Mouse (Mus musculus) 3T3-L1 (cell line): ENCODE results near the gene Pcbp2.

Experiments
- DNase-seq: peaks from one replicate; pipeline ENCODE4 v3.0.0-alpha.2; 2015; ENCODE audit warnings: low read depth, low spot score

Gene Pcbp2

GRCm38 (mm10) chr15:102463666-102464065 lies 6.7 kb upstream of the Pcbp2 start:
- DNase-seq = peak; percentile 70

- no peak for DNase-seq
Observed at GRCm38 (mm10) chr15:102468675-102469370, 1.5 kb upstream of the Pcbp2 start.

GRCm38 (mm10) chr15:102470605-102471294 lies 411 bp downstream of the Pcbp2 start:
- peak; percentile 74 for DNase-seq

GRCm38 (mm10) chr15:102471295-102471645 lies 931 bp downstream of the Pcbp2 start:
- no peak for DNase-seq

- no peak for DNase-seq
Observed at GRCm38 (mm10) chr15:102471727-102472126, 1.4 kb downstream of the Pcbp2 start.

- no peak for DNase-seq
Observed at GRCm38 (mm10) chr15:102473246-102473645, 2.9 kb downstream of the Pcbp2 start.

GRCm38 (mm10) chr15:102474520-102474919 lies 4.2 kb downstream of the Pcbp2 start:
- DNase-seq = no peak

- no peak for DNase-seq
Observed at GRCm38 (mm10) chr15:102483136-102483535, 12.8 kb downstream of the Pcbp2 start.

- DNase-seq = no peak
Observed at GRCm38 (mm10) chr15:102485853-102486252, 15.5 kb downstream of the Pcbp2 start.

GRCm38 (mm10) chr15:102487664-102488063 lies 17.3 kb downstream of the Pcbp2 start:
- no peak for DNase-seq

- no peak for DNase-seq
Observed at GRCm38 (mm10) chr15:102498322-102498721, 28.0 kb downstream of the Pcbp2 start.

- DNase-seq = no peak
Observed at GRCm38 (mm10) chr15:102499370-102499769, 29.0 kb downstream of the Pcbp2 start.

- no peak for DNase-seq
Observed at GRCm38 (mm10) chr15:102499851-102500250, 29.5 kb downstream of the Pcbp2 start.

GRCm38 (mm10) chr15:102500479-102500878 lies 30.1 kb downstream of the Pcbp2 start:
- no peak for DNase-seq

- DNase-seq = no peak
Observed at GRCm38 (mm10) chr15:102501084-102501814, 30.9 kb downstream of the Pcbp2 start.

GRCm38 (mm10) chr15:102502254-102502840 lies 32.0 kb downstream of the Pcbp2 start:
- DNase-seq = no peak

GRCm38 (mm10) chr15:102503447-102503846 lies 33.1 kb downstream of the Pcbp2 start, which contains the start of gene Gm10337:
Gene Gm10337 (plus strand): TSS chr15:102503722.
- no peak for DNase-seq

- DNase-seq = no peak
Observed at GRCm38 (mm10) chr15:102503924-102504782, 33.8 kb downstream of the Pcbp2 start.

- DNase-seq = no peak
Observed at GRCm38 (mm10) chr15:102505073-102505769, 34.9 kb downstream of the Pcbp2 start.

GRCm38 (mm10) chr15:102505770-102506463 lies 35.6 kb downstream of the Pcbp2 start:
- DNase-seq = no peak
